Mouse (Mus musculus): ENCODE measurements around the gene Cphx3. TPM values are rescaled to one million over a fixed set of nuclear protein-coding genes. Genes with fewer than 3 reads are reported as not detected.

The Cphx3 gene
- polyA plus RNA-seq, 1 experiment from 2014 or later = not detected

Other genes starting within 250 kb of the Cphx3 start
- 33.9 and 38.1 TPM in 2 replicates for gene Anxa11, start 240.1 kb upstream of the Cphx3 start, polyA plus RNA-seq (2015; fragmentation: Nextera tagmentation; extraction: Ambion mirVana)
- gene Plac9a, start 179.2 kb upstream of the Cphx3 start, polyA plus RNA-seq (2015; fragmentation: Nextera tagmentation; extraction: Ambion mirVana) = 0.38 and 0.40 TPM in 2 replicates
- gene Tmem254a, start 154.6 kb upstream of the Cphx3 start, polyA plus RNA-seq (2015; fragmentation: Nextera tagmentation; extraction: Ambion mirVana) = 2.2 and 3.3 TPM in 2 replicates
- gene Cphx1, start 144.0 kb upstream of the Cphx3 start, polyA plus RNA-seq (2015; fragmentation: Nextera tagmentation; extraction: Ambion mirVana) = not detected in 2 replicates
- gene Duxbl1, start 103.7 kb upstream of the Cphx3 start, polyA plus RNA-seq (2015; fragmentation: Nextera tagmentation; extraction: Ambion mirVana) = 0.35 and 0.45 TPM in 2 replicates
- 19.8 and 22.8 TPM in 2 replicates for gene Gm9780, start 39.6 kb upstream of the Cphx3 start, polyA plus RNA-seq (2015; fragmentation: Nextera tagmentation; extraction: Ambion mirVana)
- 18.4 and 26.3 TPM in 2 replicates for gene Tmem254c, start 14.9 kb upstream of the Cphx3 start, polyA plus RNA-seq (2015; fragmentation: Nextera tagmentation; extraction: Ambion mirVana)
- gene Cphx2, start 781 bp upstream of the Cphx3 start, polyA plus RNA-seq (2015; fragmentation: Nextera tagmentation; extraction: Ambion mirVana) = not detected in 2 replicates
- gene Duxbl2, start 36.1 kb downstream of the Cphx3 start, polyA plus RNA-seq (2015; fragmentation: Nextera tagmentation; extraction: Ambion mirVana) = not detected in 2 replicates
- 15.3 and 22.4 TPM in 2 replicates for gene Plac9b, start 100.2 kb downstream of the Cphx3 start, polyA plus RNA-seq (2015; fragmentation: Nextera tagmentation; extraction: Ambion mirVana)
- gene Tmem254b, start 124.7 kb downstream of the Cphx3 start, polyA plus RNA-seq (2015; fragmentation: Nextera tagmentation; extraction: Ambion mirVana) = 16.0 and 22.4 TPM in 2 replicates
- gene Duxbl3, start 175.7 kb downstream of the Cphx3 start, polyA plus RNA-seq (2015; fragmentation: Nextera tagmentation; extraction: Ambion mirVana) = 0.52 and 0.95 TPM in 2 replicates

Measured in heart, embryonic 16.5 days (tissue).